Comparison of ENCODE assay signal across 21 mouse cellular contexts in the genomic region with DNA sequence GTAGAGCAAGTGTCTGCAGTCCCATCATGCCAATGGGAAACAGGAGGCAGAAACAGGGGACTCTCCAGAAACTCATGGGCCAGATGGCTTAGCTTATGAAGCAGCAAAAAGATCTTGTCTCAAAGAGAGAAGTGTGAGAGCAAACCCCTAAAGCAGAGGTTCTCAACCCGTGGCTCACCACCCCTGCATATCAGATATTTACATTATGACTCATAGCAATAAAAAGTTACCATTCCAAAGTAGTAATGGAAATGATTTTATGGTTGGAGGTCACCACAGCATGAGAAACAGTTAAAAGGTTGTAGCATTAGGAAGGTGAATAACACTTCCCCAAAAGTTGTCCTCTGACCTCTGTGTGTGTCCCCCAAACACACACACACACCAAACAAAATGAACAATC. TPM values are rescaled to one million over a fixed set of nuclear protein-coding genes. Genes with fewer than 3 reads are reported as not detected.
"Had no signal": no experiment of that assay in that cellular context is flagged by ENCODE, and none has a peak within 500 bp of the region (broad histone marks: within the 10 kb centered on the region; RNA-seq: fewer than 3 reads in every experiment).

No protein-coding gene starts in this region.

- ATAC-seq: lung, postnatal 0 days; midbrain, embryonic 13.5 days; midbrain, embryonic 15.5 days had no signal

- H3K4me3 ChIP-seq: lung, embryonic 15.5 days; megakaryocyte, embryonic 14.5 days; midbrain, embryonic 13.5 days; midbrain, embryonic 15.5 days; neural tube, embryonic 12.5 days; stomach, embryonic 15.5 days had no signal

- H3K4me2 ChIP-seq: lung, embryonic 15.5 days; midbrain, embryonic 11.5 days; midbrain, embryonic 13.5 days; midbrain, embryonic 15.5 days; neural tube, embryonic 12.5 days; stomach, embryonic 15.5 days had no signal

- H3K27me3 ChIP-seq: lung, embryonic 15.5 days; megakaryocyte, embryonic 14.5 days; midbrain, embryonic 13.5 days; midbrain, embryonic 15.5 days; neural tube, embryonic 12.5 days; stomach, embryonic 15.5 days had no signal

- H3K36me3 ChIP-seq: lung, embryonic 15.5 days; midbrain, embryonic 13.5 days; midbrain, embryonic 15.5 days; neural tube, embryonic 12.5 days; stomach, embryonic 15.5 days had no signal

- H3K4me1 ChIP-seq: lung, embryonic 15.5 days; megakaryocyte, embryonic 14.5 days; midbrain, embryonic 13.5 days; neural tube, embryonic 12.5 days; stomach, embryonic 15.5 days had no signal

- H3K27ac ChIP-seq: liver, embryonic 14.5 days; lung, embryonic 15.5 days; macrophage; midbrain, embryonic 13.5 days; midbrain, embryonic 15.5 days; neural tube, embryonic 12.5 days; stomach, embryonic 15.5 days; stomach, postnatal 0 days had no signal

- H3K9me3 ChIP-seq: lung, embryonic 15.5 days; megakaryocyte, embryonic 14.5 days; midbrain, embryonic 13.5 days; midbrain, embryonic 15.5 days; neural tube, embryonic 12.5 days; stomach, embryonic 15.5 days had no signal

- H3K9ac ChIP-seq: liver, embryonic 14.5 days; lung, embryonic 15.5 days; midbrain, embryonic 13.5 days; midbrain, embryonic 15.5 days; neural tube, embryonic 12.5 days; stomach, embryonic 15.5 days had no signal

- DNase-seq: lung, adult 18-20 months; lung, postnatal 14 days; lung, postnatal 36 days; right cerebral cortex, postnatal 25 days; right cerebral cortex, postnatal 4 days; spleen, adult 18-20 months; thymus, adult 18-20 months; thymus, postnatal 14 days; thymus, postnatal 36 days had no signal

RNA-seq across cellular contexts. Expression of a gene that starts 58.9 kb away (rescaled TPM):
- polyA plus RNA-seq: macrophage; small intestine, adult 2 months had no signal
